Mouse (Mus musculus): Measurements from ENCODE around the gene Rps13.

Rps13 gene

DNA sequence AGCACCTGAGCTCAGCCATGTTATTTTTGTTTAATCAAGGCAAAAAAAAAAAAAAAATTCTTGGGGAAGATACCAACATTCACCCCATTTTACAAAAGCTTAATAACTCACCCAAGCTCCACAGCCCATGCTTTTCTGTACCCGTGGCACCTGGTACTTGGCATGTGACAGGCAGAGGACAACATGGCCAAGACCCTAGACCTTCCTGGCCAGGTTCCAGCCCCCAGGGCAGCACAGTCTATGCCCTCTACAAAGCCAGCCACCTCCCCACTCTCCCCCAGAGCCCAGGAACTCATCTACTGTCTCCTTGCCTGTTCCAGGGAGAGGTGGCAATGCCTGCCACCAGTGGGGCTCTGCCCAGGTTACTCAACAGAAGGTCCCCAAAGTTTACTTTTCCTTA is 43.4 kb downstream of the Rps13 start:
- DNase-seq (ENCODE audit: low spot score) = no peak

DNA sequence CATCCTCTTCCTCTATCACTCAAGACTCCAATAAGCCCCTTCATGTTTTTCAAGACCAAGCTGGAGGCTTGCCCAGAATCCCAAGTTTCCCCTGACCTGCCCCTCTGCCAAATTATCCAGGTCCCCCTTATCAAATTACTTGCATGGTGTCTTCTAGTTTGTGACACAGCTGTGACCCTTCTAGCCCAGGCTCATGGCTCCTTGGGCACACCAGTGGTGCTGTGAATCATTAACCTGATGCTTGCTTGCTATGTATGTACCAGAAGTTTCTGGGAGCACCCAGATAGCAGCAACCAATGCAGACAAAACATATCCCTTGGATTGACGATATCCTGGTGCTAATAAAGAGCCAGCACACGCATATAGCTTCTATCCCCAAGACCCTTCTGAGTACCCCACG is 45.0 kb downstream of the Rps13 start:
- DNase-seq (ENCODE audit: low spot score) = no peak

DNA sequence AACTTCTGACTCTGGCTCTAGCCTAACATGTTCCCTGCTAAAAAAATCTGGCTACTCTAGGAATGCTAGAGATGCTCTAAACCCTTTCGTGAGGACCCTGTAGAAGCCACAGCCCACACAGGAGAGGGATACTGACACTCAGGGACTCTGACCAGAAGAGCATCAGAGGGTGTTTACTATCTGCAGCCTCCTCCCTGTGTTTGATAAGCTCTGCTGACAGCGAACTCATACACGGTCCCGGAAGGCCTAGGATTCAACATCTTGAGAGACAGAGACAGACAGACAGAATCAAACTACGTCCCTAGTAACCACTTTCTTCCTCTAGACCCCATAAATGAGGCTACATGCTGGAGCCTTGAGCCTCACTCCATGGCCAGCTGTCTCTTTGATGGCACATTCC is 46.0 kb downstream of the Rps13 start:
- no peak for DNase-seq (ENCODE audit: low spot score)

DNA sequence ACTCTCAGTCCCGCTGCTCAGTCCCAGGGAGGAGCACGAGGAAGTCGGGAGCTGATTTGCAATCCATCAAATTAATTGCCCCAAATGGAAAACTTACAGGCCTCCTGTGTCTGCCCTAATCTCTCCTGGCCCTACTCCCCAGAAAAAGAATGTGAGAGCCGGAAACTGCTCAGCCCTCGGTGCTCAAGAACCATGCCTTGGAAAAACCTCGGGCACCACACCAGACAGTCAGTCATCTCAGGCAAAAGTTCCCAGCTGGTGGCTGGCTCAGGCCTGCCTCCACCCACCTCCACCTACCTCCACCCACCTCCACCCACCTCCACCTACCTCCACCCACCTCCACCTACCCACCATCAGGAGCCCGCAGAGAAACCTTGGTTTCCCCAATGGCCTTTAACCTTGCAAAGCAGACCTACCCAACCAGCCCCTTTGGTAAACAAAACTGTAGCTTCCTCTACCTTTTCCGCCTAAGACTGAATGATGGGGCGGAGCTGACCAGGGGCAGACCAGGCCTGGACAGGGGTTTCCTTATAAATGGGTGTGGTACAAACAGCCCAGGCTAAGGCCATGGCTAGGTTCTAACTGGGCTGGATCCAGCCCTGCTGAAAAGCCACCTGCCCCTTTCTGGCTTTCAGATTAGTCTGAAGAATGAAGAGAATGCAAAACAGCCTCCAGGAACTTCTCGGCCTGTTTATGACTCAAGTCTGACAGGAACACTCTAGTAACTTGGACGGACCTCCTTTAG is 47.2 kb downstream of the Rps13 start:
- DNase-seq (ENCODE audit: low spot score) = no peak

DNA sequence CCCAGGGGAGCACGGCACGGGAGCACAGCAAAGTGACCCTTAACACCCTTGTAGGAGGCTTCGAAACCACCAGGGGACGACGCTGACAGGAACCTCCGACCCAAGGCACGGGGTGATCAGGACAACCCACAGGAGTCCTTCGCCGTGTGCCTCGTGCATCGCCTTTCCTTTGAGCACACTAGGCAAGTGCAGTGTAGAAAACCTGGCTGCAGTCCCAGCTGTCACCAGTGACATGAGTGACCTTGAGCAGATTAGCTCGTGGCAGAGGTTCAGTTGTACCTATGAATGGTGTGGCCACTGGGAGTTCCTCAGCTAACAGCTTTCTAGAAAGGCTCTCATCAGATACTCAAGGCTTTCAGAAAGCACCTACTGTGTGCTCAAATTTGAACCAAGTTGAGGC is 47.8 kb downstream of the Rps13 start:
- DNase-seq (ENCODE audit: low spot score) = no peak

DNA sequence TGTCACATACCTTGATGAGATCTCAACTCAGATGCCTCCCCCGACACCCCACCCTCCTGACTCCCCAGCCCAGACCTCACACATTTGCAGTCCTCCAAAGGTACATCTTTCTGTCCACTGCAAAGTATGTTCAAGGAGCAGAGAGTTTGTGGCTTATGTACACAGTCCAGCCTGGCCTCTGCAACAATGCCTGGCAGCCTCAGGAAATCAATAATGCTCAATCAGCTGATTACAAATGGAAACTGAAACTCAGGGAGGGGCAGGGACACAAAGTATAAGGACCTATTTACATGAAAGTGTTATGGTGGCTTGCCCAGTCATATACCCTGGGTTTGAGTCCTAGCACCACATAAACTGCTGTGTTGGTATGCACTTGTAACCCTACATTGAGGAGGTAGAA is 48.8 kb downstream of the Rps13 start:
- no peak for DNase-seq (ENCODE audit: low spot score)

DNA sequence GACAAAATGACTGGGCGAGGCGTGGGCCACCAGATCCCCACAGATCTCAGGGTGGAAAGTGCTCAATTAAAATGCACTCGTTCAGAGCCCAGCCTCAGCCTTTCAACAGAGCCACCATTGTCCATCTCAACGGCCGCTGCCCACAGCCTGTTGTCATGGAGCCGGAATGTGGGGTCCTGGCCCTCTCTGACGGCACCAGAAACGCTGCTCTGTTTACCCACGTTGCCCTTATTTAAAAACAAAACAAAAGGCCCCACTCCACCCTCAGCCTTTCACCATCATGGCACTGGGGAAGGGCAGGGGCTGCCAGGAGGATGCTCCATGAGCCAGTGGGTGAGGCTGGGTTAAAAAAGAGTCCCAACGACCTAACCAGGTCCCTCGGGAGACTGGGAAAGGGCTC is 51.2 kb downstream of the Rps13 start:
- DNase-seq (ENCODE audit: low spot score) = no peak

Measured in MN1 (cell line).